Mouse (Mus musculus): ENCODE measurements around the gene Pcdh10. TPM values are rescaled to one million over a fixed set of nuclear protein-coding genes. Genes with fewer than 3 reads are reported as not detected.
A peak's percentile ranks its signal among the peaks of the same experiment; 100 is the strongest.

The Pcdh10 gene
- polyA plus RNA-seq (2012; rRNA removed), result 40.7 and 73.4 TPM in 2 replicates

GRCm38 (mm10) chr3:45378145-45378544, at the start of gene Pcdh10:
Gene Pcdh10, plus strand, starts transcription at chr3:45378398.
- peak; percentile 99 for DNase-seq (ENCODE audit: low read depth)
- peak; percentile 78; the same call in 1 of the 2 replicates for TF ChIP-seq POLR2A (IDR thresholded peaks at IDR 0.05; ENCODE audit: borderline replicate concordance, extremely low read depth, insufficient read depth, insufficient read length, poor library complexity, severe bottlenecking)
- TF ChIP-seq CTCF (IDR thresholded peaks at IDR 0.05; ENCODE audit: borderline replicate concordance, extremely low read depth, insufficient read depth, insufficient read length), result no peak

DNA sequence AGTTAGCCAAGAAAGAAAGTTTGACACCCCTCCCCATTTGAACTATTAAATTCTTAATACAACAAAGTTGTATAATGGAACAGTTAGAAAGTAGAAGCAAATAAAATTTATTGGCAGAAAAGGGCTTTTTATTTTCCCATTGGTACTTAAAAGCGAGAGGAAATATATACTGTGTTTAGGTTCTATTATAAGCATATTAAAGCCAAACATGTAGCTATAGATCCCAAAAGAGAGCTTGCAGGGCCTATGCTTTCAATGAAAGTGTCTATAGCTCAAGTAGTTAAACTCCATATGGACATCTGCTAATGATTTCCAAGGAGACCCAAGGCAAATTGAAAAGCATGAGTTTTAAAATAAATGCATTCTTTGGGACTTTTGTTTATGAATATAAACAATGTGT, 22.3 kb upstream of the Pcdh10 start:
- TF ChIP-seq POLR2A (IDR thresholded peaks at IDR 0.05; ENCODE audit: borderline replicate concordance, extremely low read depth, insufficient read depth, insufficient read length, poor library complexity, severe bottlenecking), result no peak
- no peak for TF ChIP-seq CTCF (IDR thresholded peaks at IDR 0.05; ENCODE audit: borderline replicate concordance, extremely low read depth, insufficient read depth, insufficient read length)
- no peak for DNase-seq (ENCODE audit: low read depth)

- TF ChIP-seq POLR2A (IDR thresholded peaks at IDR 0.05; ENCODE audit: borderline replicate concordance, extremely low read depth, insufficient read depth, insufficient read length, poor library complexity, severe bottlenecking) (no peak), CTCF (IDR thresholded peaks at IDR 0.05; ENCODE audit: borderline replicate concordance, extremely low read depth, insufficient read depth, insufficient read length) (no peak)
- DNase-seq (ENCODE audit: low read depth), result no peak
Measured at GRCm38 (mm10) chr3:45368952-45369351, 9.2 kb upstream of the Pcdh10 start.

- DNase-seq (ENCODE audit: low read depth), result peak; percentile 95
- TF ChIP-seq CTCF (IDR thresholded peaks at IDR 0.05; ENCODE audit: borderline replicate concordance, extremely low read depth, insufficient read depth, insufficient read length), result peak; percentile 91
- no peak for TF ChIP-seq POLR2A (IDR thresholded peaks at IDR 0.05; ENCODE audit: borderline replicate concordance, extremely low read depth, insufficient read depth, insufficient read length, poor library complexity, severe bottlenecking)
Measured at GRCm38 (mm10) chr3:45375761-45376500, 2.3 kb upstream of the Pcdh10 start.

- TF ChIP-seq POLR2A (IDR thresholded peaks at IDR 0.05; ENCODE audit: borderline replicate concordance, extremely low read depth, insufficient read depth, insufficient read length, poor library complexity, severe bottlenecking) (no peak), CTCF (IDR thresholded peaks at IDR 0.05; ENCODE audit: borderline replicate concordance, extremely low read depth, insufficient read depth, insufficient read length) (no peak)
- peak; percentile 80 for DNase-seq (ENCODE audit: low read depth)
Measured at GRCm38 (mm10) chr3:45376501-45377390, 1.5 kb upstream of the Pcdh10 start.

- TF ChIP-seq POLR2A (IDR thresholded peaks at IDR 0.05; ENCODE audit: borderline replicate concordance, extremely low read depth, insufficient read depth, insufficient read length, poor library complexity, severe bottlenecking), result no peak
- TF ChIP-seq CTCF (IDR thresholded peaks at IDR 0.05; ENCODE audit: borderline replicate concordance, extremely low read depth, insufficient read depth, insufficient read length), result no peak
- DNase-seq (ENCODE audit: low read depth), result peak; percentile 89
Measured at GRCm38 (mm10) chr3:45377391-45377998, 703 bp upstream of the Pcdh10 start.

DNA sequence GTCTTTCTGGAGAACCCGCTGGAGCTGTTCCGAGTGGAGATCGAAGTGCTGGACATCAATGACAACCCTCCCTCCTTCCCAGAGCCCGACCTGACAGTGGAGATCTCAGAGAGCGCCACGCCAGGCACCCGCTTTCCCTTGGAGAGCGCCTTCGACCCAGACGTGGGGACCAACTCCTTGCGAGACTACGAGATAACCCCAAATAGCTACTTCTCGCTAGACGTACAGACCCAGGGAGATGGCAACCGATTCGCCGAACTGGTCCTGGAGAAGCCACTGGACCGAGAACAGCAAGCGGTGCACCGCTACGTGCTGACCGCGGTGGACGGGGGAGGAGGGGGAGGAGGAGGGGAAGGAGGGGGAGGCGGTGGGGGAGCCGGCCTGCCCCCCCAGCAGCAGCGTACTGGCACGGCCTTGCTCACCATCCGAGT, 1.4 kb downstream of the Pcdh10 start:
- peak; percentile 62 for DNase-seq (ENCODE audit: low read depth)
- TF ChIP-seq POLR2A (IDR thresholded peaks at IDR 0.05; ENCODE audit: borderline replicate concordance, extremely low read depth, insufficient read depth, insufficient read length, poor library complexity, severe bottlenecking) (no peak), CTCF (IDR thresholded peaks at IDR 0.05; ENCODE audit: borderline replicate concordance, extremely low read depth, insufficient read depth, insufficient read length) (no peak)

DNA sequence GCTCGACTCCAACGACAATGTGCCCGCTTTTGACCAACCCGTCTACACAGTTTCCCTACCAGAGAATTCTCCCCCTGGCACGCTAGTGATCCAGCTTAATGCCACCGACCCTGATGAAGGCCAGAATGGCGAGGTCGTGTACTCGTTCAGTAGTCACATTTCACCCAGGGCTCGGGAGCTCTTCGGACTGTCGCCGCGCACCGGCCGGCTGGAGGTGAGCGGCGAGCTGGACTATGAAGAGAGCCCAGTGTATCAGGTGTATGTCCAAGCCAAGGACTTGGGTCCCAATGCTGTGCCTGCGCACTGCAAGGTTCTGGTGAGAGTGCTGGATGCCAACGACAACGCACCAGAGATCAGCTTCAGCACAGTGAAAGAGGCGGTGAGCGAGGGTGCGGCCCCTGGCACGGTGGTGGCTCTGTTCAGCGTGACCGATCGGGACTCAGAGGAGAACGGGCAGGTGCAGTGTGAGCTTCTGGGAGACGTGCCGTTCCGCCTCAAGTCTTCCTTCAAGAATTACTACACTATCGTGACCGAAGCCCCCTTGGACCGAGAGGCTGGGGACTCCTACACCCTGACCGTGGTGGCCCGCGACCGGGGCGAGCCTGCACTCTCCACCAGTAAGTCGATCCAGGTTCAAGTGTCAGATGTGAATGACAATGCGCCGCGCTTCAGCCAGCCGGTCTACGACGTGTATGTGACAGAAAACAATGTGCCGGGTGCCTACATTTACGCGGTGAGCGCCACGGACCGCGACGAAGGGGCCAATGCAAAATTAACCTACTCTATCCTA, 2.0 kb downstream of the Pcdh10 start:
- no peak for TF ChIP-seq POLR2A (IDR thresholded peaks at IDR 0.05; ENCODE audit: borderline replicate concordance, extremely low read depth, insufficient read depth, insufficient read length, poor library complexity, severe bottlenecking)
- TF ChIP-seq CTCF (IDR thresholded peaks at IDR 0.05; ENCODE audit: borderline replicate concordance, extremely low read depth, insufficient read depth, insufficient read length), result no peak
- DNase-seq (ENCODE audit: low read depth), result peak; percentile 66

- TF ChIP-seq POLR2A (IDR thresholded peaks at IDR 0.05; ENCODE audit: borderline replicate concordance, extremely low read depth, insufficient read depth, insufficient read length, poor library complexity, severe bottlenecking) (no peak), CTCF (IDR thresholded peaks at IDR 0.05; ENCODE audit: borderline replicate concordance, extremely low read depth, insufficient read depth, insufficient read length) (0 out of 2 replicates have a peak, but pooled peaks have one; percentile 13)
- DNase-seq (ENCODE audit: low read depth), result peak; percentile 72
Measured at GRCm38 (mm10) chr3:45380811-45381761, 2.9 kb downstream of the Pcdh10 start.
